Mouse (Mus musculus): ENCODE measurements around the gene Gm9767. TPM values are rescaled to one million over a fixed set of nuclear protein-coding genes. Genes with fewer than 3 reads are reported as not detected.
A peak's percentile ranks its signal among the peaks of the same experiment; 100 is the strongest.

The Gm9767 gene
- not detected in 2 replicates for polyA plus RNA-seq (2015; fragmentation: Nextera tagmentation; extraction: Ambion mirVana)

DNA sequence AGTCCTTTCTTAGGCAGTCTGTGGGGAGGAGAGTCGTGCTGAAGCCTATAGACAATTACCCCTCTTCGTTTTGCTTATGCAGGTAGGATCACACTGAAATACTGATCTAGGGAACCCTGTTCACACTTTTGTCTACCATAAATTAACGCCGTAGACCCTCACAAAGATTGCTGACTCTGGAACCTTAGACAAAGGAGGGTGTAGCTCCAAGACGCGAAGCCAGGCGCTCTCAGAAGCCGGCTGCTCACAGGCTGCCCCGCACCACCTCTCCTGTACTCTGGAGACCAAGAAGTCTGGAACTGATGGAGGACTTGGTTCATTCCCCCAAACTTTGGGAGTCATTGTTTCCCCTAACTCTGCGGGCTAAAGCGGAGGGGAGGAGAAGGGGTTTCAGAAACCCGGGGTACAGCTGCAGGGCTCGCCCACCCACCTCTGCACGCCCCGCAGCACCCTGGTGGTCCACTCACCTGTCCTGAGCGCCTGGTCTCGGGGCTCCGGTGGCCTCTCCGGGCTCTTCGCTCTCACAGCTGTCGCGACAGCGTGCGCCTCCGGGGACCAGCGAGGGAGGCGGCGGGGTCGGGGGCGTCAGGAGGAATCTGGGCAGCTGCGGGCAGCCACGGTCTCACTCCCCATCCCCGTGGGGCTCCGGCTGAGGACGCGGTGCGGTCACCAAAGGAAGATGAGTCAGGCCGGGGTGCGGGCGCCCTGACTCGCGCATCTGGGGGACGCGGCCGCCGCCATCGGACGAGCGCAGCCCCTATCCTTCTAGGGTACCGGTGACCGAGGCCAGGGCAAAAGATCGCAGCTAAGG is at the start of gene Gm9767:
Gene Gm9767, plus strand, starts transcription at position 585 of the 811 bp plus-strand sequence.
- H3K9ac ChIP-seq (replicated peaks; ENCODE audit: low read length) = peak within 1 kb of the TSS; percentile 46
- WGBS = 2% methylated on average over 50 of the region's 52 CpGs
- ATAC-seq (ENCODE audit: low FRiP score, low TSS enrichment) = peak; percentile 73
- no peaks in the 10 kb centered on the region for H3K36me3 ChIP-seq (ENCODE audit: insufficient read depth, low read length)
- no peak within 1 kb of the TSS for H3K27ac ChIP-seq (ENCODE audit: low read length)
- H3K4me1 ChIP-seq (ENCODE audit: insufficient read depth, low read length) = peaks cover 4% of the 10 kb centered on the region
- no peaks in the 10 kb centered on the region for H3K9me3 ChIP-seq (ENCODE audit: low read length)
- peaks cover 17% of the 10 kb centered on the region; the same call in 1 of the 2 replicates for H3K27me3 ChIP-seq (ENCODE audit: insufficient read depth, low read length)
- H3K4me2 ChIP-seq (replicated peaks; ENCODE audit: low read depth, low read length) = peak within 1 kb of the TSS; percentile 96
- H3K4me3 ChIP-seq (ENCODE audit: low read length) = peak within 1 kb of the TSS; percentile 66

DNA sequence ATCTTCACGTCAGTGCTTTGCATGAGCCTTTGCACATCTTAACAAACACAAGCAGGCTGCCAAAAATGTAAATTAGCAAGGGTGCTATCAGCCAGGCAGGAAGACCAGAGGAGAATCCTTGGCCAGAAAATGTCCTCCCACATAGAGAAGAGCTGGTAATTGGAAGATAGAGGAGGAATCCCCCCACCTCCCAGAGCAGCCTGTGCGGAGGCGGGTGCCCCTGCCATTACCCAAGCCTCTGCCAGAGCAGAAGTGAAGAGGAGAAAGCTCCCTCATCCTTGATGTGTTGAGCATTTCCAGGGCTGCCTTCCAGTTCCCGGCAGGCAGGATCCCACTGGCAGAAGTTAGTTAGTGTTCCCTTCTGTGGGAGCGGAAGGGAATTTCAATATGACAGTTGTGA is 43.1 kb upstream of the Gm9767 start:
- Histone ChIP-seq H3K4me1 (ENCODE audit: insufficient read depth, low read length) (no peaks in the 10 kb centered on the region), H3K36me3 (ENCODE audit: insufficient read depth, low read length) (no peaks in the 10 kb centered on the region), H3K9me3 (ENCODE audit: low read length) (no peaks in the 10 kb centered on the region), H3K4me3 (ENCODE audit: low read length) (no peak overlapping the region), H3K27me3 (ENCODE audit: insufficient read depth, low read length) (no peaks in the 10 kb centered on the region), H3K9ac (replicated peaks; ENCODE audit: low read length) (no peak overlapping the region), H3K27ac (ENCODE audit: low read length) (no peak overlapping the region), H3K4me2 (replicated peaks; ENCODE audit: low read depth, low read length) (no peak overlapping the region)
- WGBS = 74% methylated on average over 5 of the region's 5 CpGs
- ATAC-seq (ENCODE audit: low FRiP score, low TSS enrichment) = no peak

DNA sequence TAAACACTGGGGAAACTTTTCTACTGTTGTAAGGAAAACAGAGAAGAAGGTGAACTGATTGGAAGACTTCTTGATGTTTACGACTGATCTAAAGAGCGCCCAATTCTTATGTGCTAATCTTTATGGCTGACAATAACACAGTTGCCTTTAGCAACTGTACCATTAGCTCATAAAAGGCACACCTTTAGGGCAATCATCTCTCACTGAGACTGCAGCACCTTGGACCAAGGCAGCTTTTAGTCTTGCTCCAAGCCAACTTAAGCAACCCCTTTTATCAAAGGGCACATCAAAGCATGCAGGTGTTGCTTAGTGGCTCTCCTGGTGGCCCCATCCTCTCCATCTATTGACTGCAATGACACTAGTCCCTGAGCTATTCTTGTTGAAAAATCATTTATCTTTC is 26.9 kb upstream of the Gm9767 start:
- no peak for ATAC-seq (ENCODE audit: low FRiP score, low TSS enrichment)

DNA sequence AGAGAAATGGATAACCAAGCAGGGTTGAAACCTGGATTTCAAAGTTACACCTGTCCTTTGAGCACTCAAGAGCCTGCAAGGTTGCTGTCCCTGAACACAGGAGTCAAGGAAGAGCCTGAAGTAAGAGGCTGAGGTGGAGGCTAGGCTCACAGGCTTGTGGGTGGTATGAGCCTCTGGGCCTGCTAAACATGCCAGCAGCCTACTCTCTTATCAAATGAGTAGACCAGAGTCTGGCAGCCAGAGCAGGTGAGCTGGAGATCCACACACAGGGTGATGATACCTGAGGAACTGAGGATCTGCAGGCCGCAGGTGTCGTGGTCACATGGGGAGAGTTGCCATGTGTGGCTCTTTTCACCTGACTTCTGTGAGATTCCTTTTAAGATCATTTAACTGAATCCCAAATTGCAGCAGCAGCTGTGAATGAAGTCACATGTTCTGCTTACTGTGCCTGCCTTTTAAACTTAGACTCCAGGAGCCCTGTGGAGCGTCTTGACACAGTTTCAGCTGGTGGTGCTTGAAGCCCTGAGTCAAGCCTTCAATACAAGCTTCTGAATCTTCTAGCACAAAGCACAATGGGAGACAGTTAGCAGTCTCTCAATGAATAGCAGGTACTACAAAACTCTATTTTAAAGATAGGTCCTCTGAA is 18.3 kb upstream of the Gm9767 start:
- H3K27me3 ChIP-seq (ENCODE audit: insufficient read depth, low read length) = no peaks in the 10 kb centered on the region
- 97% methylated on average over 3 of the region's 3 CpGs for WGBS
- no peak overlapping the region for H3K9ac ChIP-seq (replicated peaks; ENCODE audit: low read length)
- H3K36me3 ChIP-seq (ENCODE audit: insufficient read depth, low read length) = no peaks in the 10 kb centered on the region
- H3K4me3 ChIP-seq (ENCODE audit: low read length) = no peak overlapping the region
- no peak overlapping the region for H3K27ac ChIP-seq (ENCODE audit: low read length)
- H3K4me2 ChIP-seq (replicated peaks; ENCODE audit: low read depth, low read length) = no peak overlapping the region
- no peak for ATAC-seq (ENCODE audit: low FRiP score, low TSS enrichment)
- H3K4me1 ChIP-seq (ENCODE audit: insufficient read depth, low read length) = no peaks in the 10 kb centered on the region
- H3K9me3 ChIP-seq (ENCODE audit: low read length) = no peaks in the 10 kb centered on the region

More for the DNA sequence above, 26.9 kb upstream of the Gm9767 start:
- no peak overlapping the region for H3K4me2 ChIP-seq (replicated peaks; ENCODE audit: low read depth, low read length)
- no peaks in the 10 kb centered on the region for H3K4me1 ChIP-seq (ENCODE audit: insufficient read depth, low read length)
- H3K36me3 ChIP-seq (ENCODE audit: insufficient read depth, low read length) = no peaks in the 10 kb centered on the region
- no peaks in the 10 kb centered on the region for H3K27me3 ChIP-seq (ENCODE audit: insufficient read depth, low read length)
- WGBS = 77% methylated on average over 2 of the region's 2 CpGs
- H3K27ac ChIP-seq (ENCODE audit: low read length) = no peak overlapping the region
- no peak overlapping the region for H3K9ac ChIP-seq (replicated peaks; ENCODE audit: low read length)
- no peak overlapping the region for H3K4me3 ChIP-seq (ENCODE audit: low read length)
- no peaks in the 10 kb centered on the region for H3K9me3 ChIP-seq (ENCODE audit: low read length)

DNA sequence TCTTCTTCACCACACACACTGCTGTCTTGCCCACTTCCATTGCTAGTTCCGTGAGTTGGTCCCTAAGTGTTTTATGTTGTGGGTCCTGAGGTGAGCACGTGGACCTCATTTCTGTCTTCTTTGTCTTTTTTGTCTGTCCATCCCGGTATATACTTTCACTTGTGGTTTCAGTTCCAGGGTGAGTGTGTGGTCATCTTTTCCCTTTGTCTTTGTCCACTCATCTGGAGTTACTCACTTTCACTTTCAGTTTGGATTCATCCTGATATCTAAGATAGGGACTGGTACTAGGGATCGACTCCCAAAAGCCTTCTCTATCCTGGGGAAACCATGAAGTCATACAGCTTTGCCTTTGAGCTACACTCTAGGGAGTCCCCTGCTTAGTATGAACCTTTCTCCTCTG is 15.0 kb upstream of the Gm9767 start:
- WGBS = 93% methylated on average over 4 of the region's 4 CpGs
- H3K9me3 ChIP-seq (ENCODE audit: low read length) = no peaks in the 10 kb centered on the region
- no peak overlapping the region for H3K4me2 ChIP-seq (replicated peaks; ENCODE audit: low read depth, low read length)
- no peaks in the 10 kb centered on the region for H3K36me3 ChIP-seq (ENCODE audit: insufficient read depth, low read length)
- no peak overlapping the region for H3K9ac ChIP-seq (replicated peaks; ENCODE audit: low read length)
- no peak overlapping the region for H3K4me3 ChIP-seq (ENCODE audit: low read length)
- no peaks in the 10 kb centered on the region for H3K4me1 ChIP-seq (ENCODE audit: insufficient read depth, low read length)
- no peak overlapping the region for H3K27ac ChIP-seq (ENCODE audit: low read length)
- H3K27me3 ChIP-seq (ENCODE audit: insufficient read depth, low read length) = no peaks in the 10 kb centered on the region
- ATAC-seq (ENCODE audit: low FRiP score, low TSS enrichment) = no peak

DNA sequence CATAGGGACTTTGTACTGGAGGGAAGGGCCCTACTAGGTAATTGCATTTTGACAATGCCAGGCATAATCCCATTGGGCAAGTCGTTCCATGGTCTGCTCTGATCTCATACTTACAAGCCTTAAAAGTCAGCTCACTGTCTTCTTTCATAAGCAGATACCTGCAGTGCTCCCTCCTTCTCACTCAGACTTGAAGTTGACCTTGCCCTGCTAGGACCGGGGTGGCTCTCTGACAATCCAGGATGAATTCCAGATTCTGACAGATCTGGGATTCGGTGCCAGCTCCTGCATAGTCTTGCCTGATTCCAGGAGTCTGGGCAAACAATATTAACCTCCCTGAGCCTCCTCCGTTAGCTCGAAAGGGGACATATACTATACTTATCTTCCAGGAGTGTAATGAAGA is 6.1 kb upstream of the Gm9767 start:
- Histone ChIP-seq H3K36me3 (ENCODE audit: insufficient read depth, low read length) (no peaks in the 10 kb centered on the region), H3K27me3 (ENCODE audit: insufficient read depth, low read length) (peaks cover 4% of the 10 kb centered on the region; the same call in 1 of the 2 replicates), H3K9ac (replicated peaks; ENCODE audit: low read length) (no peak overlapping the region), H3K27ac (ENCODE audit: low read length) (no peak overlapping the region), H3K9me3 (ENCODE audit: low read length) (no peaks in the 10 kb centered on the region), H3K4me2 (replicated peaks; ENCODE audit: low read depth, low read length) (no peak overlapping the region), H3K4me1 (ENCODE audit: insufficient read depth, low read length) (no peaks in the 10 kb centered on the region), H3K4me3 (ENCODE audit: low read length) (no peak overlapping the region)
- no peak for ATAC-seq (ENCODE audit: low FRiP score, low TSS enrichment)
- WGBS = 88% methylated on average over 5 of the region's 5 CpGs

DNA sequence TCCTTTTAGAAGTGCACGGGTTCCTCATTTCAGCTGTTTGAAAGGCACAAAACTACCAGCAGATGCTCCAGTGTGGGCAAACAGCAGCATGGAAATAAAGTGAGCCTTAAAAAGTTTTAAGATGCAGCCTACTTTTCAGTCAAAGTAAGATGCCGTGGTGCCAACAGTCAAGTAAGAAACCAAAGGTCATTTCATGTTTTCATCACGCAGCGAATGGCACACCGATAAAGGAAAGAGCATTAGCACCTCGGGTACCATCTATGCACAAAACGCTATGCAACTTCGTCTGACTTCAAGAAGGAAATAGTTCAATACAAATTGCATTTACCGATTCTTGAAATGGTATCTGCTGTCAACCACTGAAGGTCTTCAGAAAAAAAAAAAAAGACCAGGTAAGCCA is 1.1 kb upstream of the Gm9767 start:
- Histone ChIP-seq H3K9ac (replicated peaks; ENCODE audit: low read length) (no peak overlapping the region), H3K9me3 (ENCODE audit: low read length) (no peaks in the 10 kb centered on the region), H3K36me3 (ENCODE audit: insufficient read depth, low read length) (no peaks in the 10 kb centered on the region), H3K4me3 (ENCODE audit: low read length) (no peak overlapping the region), H3K27me3 (ENCODE audit: insufficient read depth, low read length) (peaks cover 17% of the 10 kb centered on the region; the same call in 1 of the 2 replicates), H3K4me1 (ENCODE audit: insufficient read depth, low read length) (peaks cover 4% of the 10 kb centered on the region), H3K4me2 (replicated peaks; ENCODE audit: low read depth, low read length) (no peak overlapping the region), H3K27ac (ENCODE audit: low read length) (no peak overlapping the region)
- 86% methylated on average over 9 of the region's 9 CpGs for WGBS
- ATAC-seq (ENCODE audit: low FRiP score, low TSS enrichment) = no peak

DNA sequence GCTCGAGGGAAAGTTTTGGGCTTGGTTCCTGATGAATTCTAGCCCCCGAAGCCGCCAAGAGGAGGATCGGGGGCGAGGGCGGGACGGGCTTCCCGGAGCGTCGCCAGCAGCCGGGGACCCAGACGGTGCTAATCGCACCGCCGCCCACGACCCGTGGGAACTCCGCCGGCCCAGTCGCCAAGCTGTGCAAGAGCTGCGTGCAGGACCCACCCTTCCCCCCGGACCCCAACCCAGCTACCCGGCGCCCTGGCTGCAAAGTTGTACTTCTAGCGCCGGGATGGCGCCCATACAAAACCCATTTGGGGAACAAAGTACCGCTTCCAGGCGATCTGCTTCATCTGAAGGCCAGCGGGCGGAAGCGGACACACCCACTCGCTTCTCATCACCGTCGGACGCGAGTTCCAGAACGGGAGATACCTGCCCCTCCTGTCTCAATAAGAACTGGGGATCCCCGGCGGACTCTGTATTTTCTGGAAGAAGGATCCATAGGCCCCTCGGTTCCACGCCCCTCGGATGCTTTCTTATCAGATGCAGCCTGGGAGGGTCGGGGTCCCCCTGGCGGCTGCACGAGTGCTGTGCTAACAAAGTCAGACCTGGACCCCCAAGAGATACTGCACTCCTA is 577 bp downstream of the Gm9767 start, which contains the start of gene Tmem200a:
Gene Tmem200a, minus strand, starts transcription at position 532 of the 622 bp plus-strand sequence.
- Histone ChIP-seq H3K4me2 (replicated peaks; ENCODE audit: low read depth, low read length) (peak within 1 kb of the TSS; percentile 96), H3K4me1 (ENCODE audit: insufficient read depth, low read length) (peaks cover 4% of the 10 kb centered on the region), H3K27me3 (ENCODE audit: insufficient read depth, low read length) (peaks cover 17% of the 10 kb centered on the region; the same call in 1 of the 2 replicates), H3K27ac (ENCODE audit: low read length) (no peak within 1 kb of the TSS), H3K9me3 (ENCODE audit: low read length) (no peaks in the 10 kb centered on the region), H3K9ac (replicated peaks; ENCODE audit: low read length) (peak within 1 kb of the TSS; percentile 46), H3K4me3 (ENCODE audit: low read length) (peak within 1 kb of the TSS; percentile 66), H3K36me3 (ENCODE audit: insufficient read depth, low read length) (no peaks in the 10 kb centered on the region)
- peak; percentile 87 for ATAC-seq (ENCODE audit: low FRiP score, low TSS enrichment)
- WGBS = under 1% methylated on average over 46 of the region's 46 CpGs

DNA sequence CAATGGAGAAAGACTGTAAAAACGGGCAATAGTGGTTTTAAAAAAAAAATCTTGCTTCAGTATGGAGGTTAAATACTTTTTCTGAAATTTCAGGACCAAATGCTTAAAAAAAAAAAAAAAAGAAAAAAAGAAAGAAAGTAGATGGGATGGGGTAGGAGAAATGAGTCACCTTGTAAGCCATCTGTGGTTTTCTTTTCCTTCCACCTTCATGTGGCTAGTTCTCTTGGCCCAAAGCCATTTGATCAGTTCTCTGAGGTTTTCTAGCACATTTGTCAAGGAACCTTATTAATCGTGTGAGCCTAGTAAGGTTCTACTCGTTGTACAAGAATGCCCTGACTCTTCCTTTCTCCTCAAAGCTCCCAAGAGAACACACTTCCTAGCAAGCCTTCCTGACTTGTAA is 1.6 kb downstream of the Gm9767 start:
- Histone ChIP-seq H3K4me3 (ENCODE audit: low read length) (no peak overlapping the region), H3K27me3 (ENCODE audit: insufficient read depth, low read length) (peaks cover 17% of the 10 kb centered on the region; the same call in 1 of the 2 replicates), H3K36me3 (ENCODE audit: insufficient read depth, low read length) (no peaks in the 10 kb centered on the region), H3K9me3 (ENCODE audit: low read length) (no peaks in the 10 kb centered on the region), H3K4me2 (replicated peaks; ENCODE audit: low read depth, low read length) (no peak overlapping the region), H3K27ac (ENCODE audit: low read length) (no peak overlapping the region), H3K9ac (replicated peaks; ENCODE audit: low read length) (no peak overlapping the region), H3K4me1 (ENCODE audit: insufficient read depth, low read length) (peaks cover 4% of the 10 kb centered on the region)
- 70% methylated on average over 3 of the region's 3 CpGs for WGBS
- no peak for ATAC-seq (ENCODE audit: low FRiP score, low TSS enrichment)
